Mouse (Mus musculus) CD4-positive, CD25-positive, alpha-beta regulatory T cell, adult 2 months (primary cell): ENCODE results near the gene Ntpcr.

Source experiments
- DNase-seq: peaks from one replicate; pipeline ENCODE4 v3.0.0-alpha.2; 2012; ENCODE audit warnings: low read depth, low spot score

Ntpcr gene

DNA sequence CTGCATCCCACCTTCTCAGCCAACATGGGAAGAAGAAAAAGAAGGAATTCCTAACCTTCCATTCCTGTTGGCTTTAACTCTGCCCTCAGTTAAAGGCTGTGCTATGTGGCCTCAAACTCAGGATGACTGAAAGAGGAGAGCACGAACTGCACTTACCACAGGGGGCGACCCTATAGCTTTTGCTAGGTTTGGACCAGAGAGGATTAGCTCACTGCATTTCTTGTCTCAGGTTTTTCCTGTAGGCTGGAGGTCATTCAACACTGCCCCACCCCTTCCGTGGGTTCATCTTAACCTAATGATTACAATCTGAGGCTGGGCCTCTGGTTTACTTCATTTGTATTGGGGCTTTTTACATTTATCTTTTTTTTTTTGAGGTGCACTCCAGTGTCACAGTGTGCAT is 45.3 kb downstream of the Ntpcr start:
- DNase-seq, result no peak

DNA sequence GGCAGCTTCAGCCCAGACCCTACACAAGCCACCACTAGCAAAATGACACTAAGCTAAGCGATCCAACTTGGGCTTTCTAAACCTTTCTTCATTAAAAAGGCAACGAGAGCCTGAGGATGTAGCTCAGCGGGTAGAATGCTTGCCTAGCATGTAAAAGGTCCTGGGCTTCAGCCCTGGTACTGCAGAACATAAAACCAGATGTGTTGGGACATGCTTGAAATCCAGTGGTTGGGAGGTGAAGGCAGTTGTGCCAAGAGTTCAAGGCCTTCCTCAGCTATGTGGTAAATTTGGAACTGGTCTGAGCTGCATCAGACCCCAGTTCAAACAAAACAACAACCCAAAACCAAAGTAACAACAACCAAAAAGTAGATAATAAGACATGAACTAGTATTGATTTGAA is 46.6 kb downstream of the Ntpcr start:
- DNase-seq, result no peak

DNA sequence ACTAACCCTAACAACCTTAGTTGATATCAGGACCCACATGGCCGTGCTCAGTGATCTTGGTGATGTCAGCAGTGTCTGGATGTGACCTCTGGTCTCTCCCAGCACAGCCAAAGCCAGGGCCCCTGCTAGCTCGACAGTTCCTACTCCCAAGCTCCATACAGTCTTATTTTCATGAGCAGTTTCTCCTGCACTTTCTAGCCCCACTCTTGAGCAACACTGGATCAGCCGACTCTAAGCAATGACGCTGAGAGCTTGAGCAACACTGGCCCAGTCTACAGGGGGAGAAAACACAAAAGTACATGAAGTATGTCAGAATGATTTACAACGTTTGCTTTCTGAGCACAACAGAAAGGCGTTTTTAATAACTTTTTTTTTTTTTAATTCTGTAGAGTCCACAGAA is 47.0 kb downstream of the Ntpcr start:
- DNase-seq, result no peak

DNA sequence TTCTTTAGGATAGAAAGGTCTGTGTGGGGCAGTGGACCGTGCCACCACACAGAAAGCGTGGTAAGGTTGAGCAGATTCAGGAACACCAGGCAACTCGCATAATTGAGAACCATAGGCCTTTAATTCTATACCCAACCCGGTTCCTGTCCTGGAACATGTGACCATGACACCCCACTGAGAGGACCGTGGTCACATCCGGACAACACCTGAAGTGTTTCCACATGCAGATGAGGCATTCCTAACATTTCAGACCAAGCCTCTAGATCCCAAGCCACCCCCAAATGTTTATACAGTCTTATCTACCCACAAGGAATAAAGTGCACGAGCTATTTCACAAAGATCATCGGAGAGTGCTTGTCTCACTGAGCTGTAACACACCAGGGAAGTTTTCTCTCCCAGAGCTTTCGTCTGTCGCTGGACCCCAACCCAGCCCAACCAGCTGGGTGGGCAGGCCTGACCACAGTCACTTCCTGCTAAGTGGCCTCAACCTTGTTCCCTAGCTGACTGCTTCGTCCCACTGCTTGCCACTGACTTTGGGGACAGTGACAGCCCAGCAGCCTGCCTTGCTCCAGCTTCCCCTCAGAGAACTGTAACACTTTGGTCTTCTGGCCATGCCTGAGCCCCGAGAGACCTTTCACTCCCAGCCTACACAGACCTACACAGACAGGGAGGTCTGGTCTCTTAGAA is 47.9 kb downstream of the Ntpcr start:
- DNase-seq, result no peak

DNA sequence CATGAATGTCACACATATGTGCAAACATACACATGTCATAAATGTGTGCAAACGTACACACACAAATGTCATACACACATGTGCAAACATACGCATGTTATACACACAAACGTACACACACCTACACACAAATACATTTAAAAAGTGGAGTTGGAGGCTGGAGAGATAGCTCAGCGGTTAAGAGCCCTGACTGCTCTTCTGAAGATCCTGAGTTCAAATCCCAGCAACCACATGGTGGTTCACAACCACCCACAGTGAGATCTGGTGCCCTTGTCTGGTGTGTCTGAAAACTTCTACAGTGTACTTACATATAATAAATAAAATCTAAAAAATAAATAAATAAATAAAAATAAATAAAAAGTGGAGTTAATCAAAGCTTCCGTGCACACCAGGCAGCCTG is 49.2 kb downstream of the Ntpcr start:
- DNase-seq, result no peak

DNA sequence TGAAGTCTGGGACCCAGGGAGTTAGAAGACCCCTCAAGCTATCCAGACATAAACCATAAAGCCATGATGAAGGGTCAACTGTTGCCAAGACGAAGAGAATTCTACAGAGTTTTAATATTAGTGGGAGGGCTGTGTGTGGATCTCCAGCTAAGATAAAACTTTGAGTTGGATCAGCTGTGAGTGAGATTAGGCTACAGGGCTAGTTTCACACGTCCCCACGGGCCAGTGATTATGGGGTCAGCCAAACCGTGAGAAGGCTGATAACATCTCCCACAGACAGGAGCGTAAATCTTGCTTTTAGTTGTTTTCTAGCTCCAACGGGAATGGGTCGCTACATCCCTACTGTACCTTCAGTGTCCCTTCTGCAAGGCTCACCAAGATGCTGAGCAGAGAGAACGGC is 49.9 kb downstream of the Ntpcr start:
- no peak for DNase-seq

DNA sequence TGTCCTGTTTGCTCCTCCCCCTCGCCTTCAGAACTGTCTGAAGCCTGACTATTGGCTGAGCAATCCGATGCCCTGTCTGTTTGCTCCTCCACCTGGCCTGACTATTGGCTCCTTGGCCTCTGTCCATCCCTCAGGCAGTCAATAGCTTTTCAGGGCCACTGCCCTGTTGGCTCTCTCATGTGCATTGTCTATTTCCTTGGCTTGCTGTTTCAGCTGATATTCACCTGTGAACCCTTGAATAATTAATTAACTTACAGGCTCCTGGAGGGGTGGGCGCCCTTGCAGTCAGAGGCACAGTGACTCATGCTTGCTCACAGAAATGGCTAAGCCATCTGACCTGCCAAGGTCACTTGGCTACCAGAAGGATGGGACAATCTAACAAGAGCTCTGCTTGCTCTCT is 52.4 kb downstream of the Ntpcr start:
- no peak for DNase-seq

DNA sequence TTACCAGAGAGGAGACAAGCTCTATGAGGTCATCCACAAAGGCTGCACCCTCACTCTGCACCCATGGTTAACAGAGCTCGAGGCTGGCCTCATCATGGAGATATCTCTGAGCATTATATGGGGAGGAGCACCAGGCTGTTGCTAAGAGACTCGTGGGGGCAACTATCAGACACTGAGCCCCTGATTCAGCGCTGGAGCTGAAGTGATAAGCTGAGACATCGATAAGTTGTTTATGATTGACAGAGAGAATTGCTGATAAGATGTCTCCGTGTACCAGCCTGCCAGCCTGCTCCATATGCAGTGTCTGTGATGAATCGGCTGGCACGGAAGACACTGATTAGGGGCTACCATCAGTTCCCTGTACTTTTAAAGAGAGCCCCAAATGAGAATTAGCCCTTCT is 57.1 kb downstream of the Ntpcr start:
- DNase-seq, result no peak

DNA sequence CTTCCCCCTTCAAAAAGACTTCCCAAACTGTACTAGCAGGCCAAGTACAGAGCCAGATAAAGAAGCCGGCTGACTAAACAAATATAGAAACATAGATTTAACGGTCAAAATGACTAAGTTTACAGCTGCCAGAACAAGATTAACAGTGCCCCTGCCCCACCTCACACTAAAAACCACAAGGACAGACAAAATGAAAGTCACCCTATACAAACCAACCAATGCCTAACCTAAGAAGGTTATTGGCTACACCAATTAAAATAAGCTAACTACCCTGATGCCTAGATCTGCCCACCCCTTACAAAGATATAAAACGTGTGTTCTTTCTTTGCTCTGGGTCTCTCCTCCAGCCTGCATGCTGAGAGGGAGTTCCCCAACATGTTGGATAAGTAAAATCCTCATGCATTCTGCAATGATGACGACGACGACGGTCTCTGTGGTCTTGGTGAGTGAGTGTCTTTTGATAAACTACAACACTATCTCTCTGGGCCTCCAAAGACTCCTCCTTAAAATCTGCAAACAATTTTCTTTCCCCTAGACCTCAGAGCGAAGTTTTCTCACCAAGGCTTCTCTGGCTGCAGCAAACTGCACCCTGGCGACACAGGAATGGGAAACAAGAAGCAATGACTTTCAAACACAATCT is 63.2 kb downstream of the Ntpcr start:
- no peak for DNase-seq

DNA sequence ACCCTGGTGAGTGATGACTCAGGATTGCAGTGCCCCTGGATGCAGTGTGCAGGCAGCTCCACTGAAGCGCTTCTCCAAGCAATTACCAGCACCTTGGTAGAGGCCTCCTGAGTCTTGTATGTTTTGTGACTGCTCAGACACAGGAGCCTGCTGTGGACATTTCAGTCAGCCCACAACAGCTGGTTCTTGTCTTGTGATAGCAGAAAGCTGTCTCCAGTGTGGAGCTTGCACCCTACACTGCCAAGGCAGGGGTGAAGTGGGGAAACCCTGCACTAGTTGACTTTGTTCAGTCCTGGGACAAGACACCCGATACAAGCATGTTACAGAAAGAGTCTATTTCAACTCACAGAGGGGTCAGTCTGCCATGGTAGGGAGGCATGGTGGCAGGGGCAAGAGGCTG is 65.6 kb downstream of the Ntpcr start:
- no peak for DNase-seq

DNA sequence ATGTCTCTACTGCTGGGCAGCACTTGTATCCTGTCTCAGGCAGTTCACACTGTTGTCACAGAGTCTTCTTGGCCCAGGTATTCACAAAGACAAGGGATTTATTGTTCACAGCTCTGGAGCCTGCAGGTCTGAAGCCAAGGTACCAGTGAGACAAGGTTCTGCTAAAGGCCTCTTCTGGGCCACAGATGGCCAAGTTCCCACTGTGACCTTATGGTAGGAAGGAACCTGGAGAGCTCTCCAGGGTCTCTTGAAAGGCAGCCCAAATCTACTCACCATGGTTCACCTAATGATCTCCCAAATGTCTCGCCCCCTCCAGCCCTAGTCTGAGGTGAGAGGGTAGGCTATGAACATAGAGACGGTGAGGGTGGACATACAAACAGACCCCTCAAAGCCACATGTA is 67.2 kb downstream of the Ntpcr start:
- no peak for DNase-seq
